Mouse (Mus musculus): Measurements from ENCODE around the gene Tex38. TPM values are rescaled to one million over a fixed set of nuclear protein-coding genes. Genes with fewer than 3 reads are reported as not detected.

Tex38 gene
- polyA plus RNA-seq, 1 experiment from 2014 or later = not detected

GRCm38 (mm10) chr4:115767647-115768467 is 13.0 kb downstream of the Tex38 start:
- Histone ChIP-seq H3K9me3 (replicated peaks) (no peaks in the 10 kb centered on the region), H3K4me3 (replicated peaks) (no peak overlapping the region), H3K9ac (no peak overlapping the region), H3K4me1 (replicated peaks) (no peaks in the 10 kb centered on the region), H3K27ac (no peak overlapping the region), H3K27me3 (no peaks in the 10 kb centered on the region), H3K4me2 (no peak overlapping the region), H3K36me3 (peaks cover 62% of the 10 kb centered on the region)
- WGBS (ENCODE audit: insufficient replicate concordance) = 73% methylated on average over 11 of the region's 11 CpGs
- no peak for ATAC-seq (ENCODE audit: low read depth)
- DNase-seq = no peak

- ATAC-seq (ENCODE audit: low read depth) = no peak
- 87% methylated on average over 11 of the region's 11 CpGs for WGBS (ENCODE audit: insufficient replicate concordance)
- H3K36me3 ChIP-seq = peaks cover 70% of the 10 kb centered on the region
- H3K27ac ChIP-seq = no peak overlapping the region
- no peak overlapping the region for H3K4me2 ChIP-seq
- no peak overlapping the region for H3K4me3 ChIP-seq (replicated peaks)
- H3K9ac ChIP-seq = no peak overlapping the region
- H3K9me3 ChIP-seq (replicated peaks) = no peaks in the 10 kb centered on the region
- H3K4me1 ChIP-seq (replicated peaks) = no peaks in the 10 kb centered on the region
- H3K27me3 ChIP-seq = no peaks in the 10 kb centered on the region
- DNase-seq = no peak
These were observed 16.2 kb downstream of the Tex38 start for GRCm38 (mm10) chr4:115764581-115764980.

GRCm38 (mm10) chr4:115761206-115761605 is 19.6 kb downstream of the Tex38 start:
- 83% methylated on average over 3 of the region's 3 CpGs for WGBS (ENCODE audit: insufficient replicate concordance)
- no peak for ATAC-seq (ENCODE audit: low read depth)
- DNase-seq = no peak
- Histone ChIP-seq H3K27ac (no peak overlapping the region), H3K4me1 (replicated peaks) (no peaks in the 10 kb centered on the region), H3K27me3 (no peaks in the 10 kb centered on the region), H3K4me2 (no peak overlapping the region), H3K4me3 (replicated peaks) (no peak overlapping the region), H3K36me3 (peaks cover 69% of the 10 kb centered on the region), H3K9ac (no peak overlapping the region), H3K9me3 (replicated peaks) (no peaks in the 10 kb centered on the region)

GRCm38 (mm10) chr4:115754851-115755250 is 26.0 kb downstream of the Tex38 start:
- ATAC-seq (ENCODE audit: low read depth) = no peak
- Histone ChIP-seq H3K27me3 (no peaks in the 10 kb centered on the region), H3K9ac (no peak overlapping the region), H3K36me3 (peaks cover 52% of the 10 kb centered on the region), H3K4me2 (no peak overlapping the region), H3K4me1 (replicated peaks) (no peaks in the 10 kb centered on the region), H3K9me3 (replicated peaks) (no peaks in the 10 kb centered on the region), H3K27ac (no peak overlapping the region), H3K4me3 (replicated peaks) (no peak overlapping the region)
- no peak for DNase-seq
- 87% methylated on average over 1 of the region's 1 CpGs for WGBS (ENCODE audit: insufficient replicate concordance)

- no peak for DNase-seq
- no peak for ATAC-seq (ENCODE audit: low read depth)
- H3K4me1 ChIP-seq (replicated peaks) = no peaks in the 10 kb centered on the region
- H3K27me3 ChIP-seq = no peaks in the 10 kb centered on the region
- no peak overlapping the region for H3K27ac ChIP-seq
- no peak overlapping the region for H3K4me2 ChIP-seq
- WGBS (ENCODE audit: insufficient replicate concordance) = 82% methylated on average over 3 of the region's 3 CpGs
- no peak overlapping the region for H3K4me3 ChIP-seq (replicated peaks)
- peaks cover 54% of the 10 kb centered on the region for H3K36me3 ChIP-seq
- H3K9me3 ChIP-seq (replicated peaks) = no peaks in the 10 kb centered on the region
- H3K9ac ChIP-seq = no peak overlapping the region
These were observed 26.7 kb downstream of the Tex38 start for GRCm38 (mm10) chr4:115754101-115754500.

- 28% methylated on average over 1 of the region's 1 CpGs for WGBS (ENCODE audit: insufficient replicate concordance)
- Histone ChIP-seq H3K9me3 (replicated peaks) (no peaks in the 10 kb centered on the region), H3K27me3 (no peaks in the 10 kb centered on the region), H3K4me1 (replicated peaks) (no peaks in the 10 kb centered on the region), H3K4me3 (replicated peaks) (no peak overlapping the region), H3K9ac (no peak overlapping the region), H3K4me2 (no peak overlapping the region), H3K27ac (no peak overlapping the region), H3K36me3 (peaks cover 62% of the 10 kb centered on the region)
- DNase-seq (no peak), ATAC-seq (ENCODE audit: low read depth) (no peak)
These were observed 31.5 kb downstream of the Tex38 start for GRCm38 (mm10) chr4:115749336-115749735.

GRCm38 (mm10) chr4:115748181-115748580 is 32.6 kb downstream of the Tex38 start:
- no peak overlapping the region for H3K9ac ChIP-seq
- no peak for DNase-seq
- no peak for ATAC-seq (ENCODE audit: low read depth)
- no peaks in the 10 kb centered on the region for H3K27me3 ChIP-seq
- H3K36me3 ChIP-seq = peaks cover 61% of the 10 kb centered on the region
- H3K4me1 ChIP-seq (replicated peaks) = no peaks in the 10 kb centered on the region; the same call in 1 of the 2 replicates
- no peak overlapping the region for H3K4me3 ChIP-seq (replicated peaks)
- 66% methylated on average over 1 of the region's 1 CpGs for WGBS (ENCODE audit: insufficient replicate concordance)
- no peak overlapping the region for H3K27ac ChIP-seq
- H3K9me3 ChIP-seq (replicated peaks) = no peaks in the 10 kb centered on the region
- H3K4me2 ChIP-seq = no peak overlapping the region

GRCm38 (mm10) chr4:115743096-115743495 is 37.7 kb downstream of the Tex38 start:
- Histone ChIP-seq H3K36me3 (peaks cover 65% of the 10 kb centered on the region), H3K9me3 (replicated peaks) (no peaks in the 10 kb centered on the region), H3K4me3 (replicated peaks) (no peak overlapping the region), H3K9ac (no peak overlapping the region), H3K4me1 (replicated peaks) (peaks cover 27% of the 10 kb centered on the region), H3K27ac (no peak overlapping the region), H3K27me3 (no peaks in the 10 kb centered on the region), H3K4me2 (no peak overlapping the region)
- DNase-seq = no peak
- ATAC-seq (ENCODE audit: low read depth) = no peak
- 47% methylated on average over 4 of the region's 4 CpGs for WGBS (ENCODE audit: insufficient replicate concordance)

GRCm38 (mm10) chr4:115742658-115743057 is 38.2 kb downstream of the Tex38 start:
- no peak overlapping the region for H3K4me3 ChIP-seq (replicated peaks)
- H3K9ac ChIP-seq = no peak overlapping the region
- H3K36me3 ChIP-seq = peaks cover 63% of the 10 kb centered on the region
- ATAC-seq (ENCODE audit: low read depth) (no peak), DNase-seq (no peak)
- H3K4me1 ChIP-seq (replicated peaks) = peaks cover 27% of the 10 kb centered on the region
- H3K27ac ChIP-seq = no peak overlapping the region
- H3K27me3 ChIP-seq = no peaks in the 10 kb centered on the region
- H3K4me2 ChIP-seq = no peak overlapping the region
- H3K9me3 ChIP-seq (replicated peaks) = no peaks in the 10 kb centered on the region

- ATAC-seq (ENCODE audit: low read depth) = no peak
- WGBS (ENCODE audit: insufficient replicate concordance) = 21% methylated on average over 13 of the region's 13 CpGs
- no peaks in the 10 kb centered on the region for H3K9me3 ChIP-seq (replicated peaks)
These were observed 42.3 kb downstream of the Tex38 start for GRCm38 (mm10) chr4:115738481-115738985.

GRCm38 (mm10) chr4:115737551-115738041 is 43.2 kb downstream of the Tex38 start, which contains the start of gene Efcab14:
Gene Efcab14 (plus strand): TSS chr4:115737744.
- H3K36me3 ChIP-seq = peaks cover 27% of the 10 kb centered on the region
- ATAC-seq (ENCODE audit: low read depth) (peak; percentile 100), DNase-seq (peak; percentile 97)
- H3K9ac ChIP-seq = peak within 1 kb of the TSS; percentile 93
- H3K27me3 ChIP-seq = 0 out of 2 replicates have a peak, but pooled peaks cover 2% of the 10 kb centered on the region
- peak within 1 kb of the TSS; percentile 83 for H3K4me2 ChIP-seq
- H3K4me1 ChIP-seq (replicated peaks) = peaks cover 45% of the 10 kb centered on the region
- peak within 1 kb of the TSS; percentile 82 for H3K27ac ChIP-seq
- WGBS (ENCODE audit: insufficient replicate concordance) = under 1% methylated on average over 45 of the region's 45 CpGs
- no peaks in the 10 kb centered on the region for H3K9me3 ChIP-seq (replicated peaks)
- H3K4me3 ChIP-seq (replicated peaks) = peak within 1 kb of the TSS; percentile 91

More at GRCm38 (mm10) chr4:115738481-115738985, 42.3 kb downstream of the Tex38 start:
- Histone ChIP-seq H3K36me3 (peaks cover 32% of the 10 kb centered on the region), H3K27ac (peak overlapping the region; percentile 82; the same call in 1 of the 2 replicates), H3K4me1 (replicated peaks) (peaks cover 40% of the 10 kb centered on the region), H3K4me3 (replicated peaks) (peak overlapping the region; percentile 91), H3K27me3 (no peaks in the 10 kb centered on the region), H3K4me2 (peak overlapping the region; percentile 83), H3K9ac (peak overlapping the region; percentile 93)
- no peak for DNase-seq
